Mouse (Mus musculus): ENCODE measurements around the gene Clic3. TPM values are rescaled to one million over a fixed set of nuclear protein-coding genes. Genes with fewer than 3 reads are reported as not detected.
"Not testable (repeated sequence)": the region's sequence is repeated elsewhere in the genome, so short reads cannot be mapped to it uniquely, and the experiment has no call there.

Clic3 gene
- not detected in 2 replicates for polyA plus RNA-seq (2011; ENCODE audit: insufficient read depth, insufficient read length, low replicate concordance, missing spikeins)

GRCm38 (mm10) chr2:25456205-25456953 is at the start of gene Clic3:
TSS of gene Clic3 (plus strand) at chr2:25456838.
- TF ChIP-seq POLR2A (IDR thresholded peaks at IDR 0.05; ENCODE audit: borderline replicate concordance, control insufficient read depth, low read depth, low read length): no peak
- no peak for TF ChIP-seq CTCF (IDR thresholded peaks at IDR 0.05; ENCODE audit: control insufficient read depth, insufficient read depth, low read length)
- WGBS: 75% methylated on average over 14 of the region's 14 CpGs

GRCm38 (mm10) chr2:25408908-25409307 is 47.7 kb upstream of the Clic3 start:
- H3K4me1 ChIP-seq (ENCODE audit: control insufficient read depth, insufficient read depth, low read length): no peaks in the 10 kb centered on the region
- WGBS: 82% methylated on average over 10 of the region's 10 CpGs
- no peak for TF ChIP-seq CTCF (IDR thresholded peaks at IDR 0.05; ENCODE audit: control insufficient read depth, insufficient read depth, low read length)
- no peak for TF ChIP-seq POLR2A (IDR thresholded peaks at IDR 0.05; ENCODE audit: borderline replicate concordance, control insufficient read depth, low read depth, low read length)
- no peak overlapping the region for H3K4me3 ChIP-seq (replicated peaks; ENCODE audit: control insufficient read depth, low read depth, low read length)
- no peak overlapping the region for H3K27ac ChIP-seq (ENCODE audit: control insufficient read depth, insufficient read depth, low read depth, low read length, poor library complexity)

More at GRCm38 (mm10) chr2:25456205-25456953, at the start of gene Clic3:
- Histone ChIP-seq H3K27ac (ENCODE audit: control insufficient read depth, insufficient read depth, low read depth, low read length, poor library complexity) (no peak within 1 kb of the TSS), H3K4me3 (replicated peaks; ENCODE audit: control insufficient read depth, low read depth, low read length) (no peak within 1 kb of the TSS), H3K4me1 (ENCODE audit: control insufficient read depth, insufficient read depth, low read length) (peaks cover 1% of the 10 kb centered on the region; the same call in 1 of the 2 replicates)

GRCm38 (mm10) chr2:25413436-25413835 is 43.2 kb upstream of the Clic3 start:
- H3K27ac ChIP-seq (ENCODE audit: control insufficient read depth, insufficient read depth, low read depth, low read length, poor library complexity); H3K4me1 ChIP-seq (ENCODE audit: control insufficient read depth, insufficient read depth, low read length); H3K4me3 ChIP-seq (replicated peaks; ENCODE audit: control insufficient read depth, low read depth, low read length): not testable (repeated sequence)

- H3K27ac ChIP-seq (ENCODE audit: control insufficient read depth, insufficient read depth, low read depth, low read length, poor library complexity): no peak overlapping the region
- TF ChIP-seq POLR2A (IDR thresholded peaks at IDR 0.05; ENCODE audit: borderline replicate concordance, control insufficient read depth, low read depth, low read length) (no peak), CTCF (IDR thresholded peaks at IDR 0.05; ENCODE audit: control insufficient read depth, insufficient read depth, low read length) (no peak)
- 44% methylated on average over 3 of the region's 3 CpGs for WGBS
- no peak overlapping the region for H3K4me3 ChIP-seq (replicated peaks; ENCODE audit: control insufficient read depth, low read depth, low read length)
- H3K4me1 ChIP-seq (ENCODE audit: control insufficient read depth, insufficient read depth, low read length): no peaks in the 10 kb centered on the region; the same call in 1 of the 2 replicates
These were observed 39.2 kb upstream of the Clic3 start for GRCm38 (mm10) chr2:25417426-25417825.

GRCm38 (mm10) chr2:25421896-25422295 is 34.7 kb upstream of the Clic3 start:
- 30% methylated on average over 3 of the region's 3 CpGs for WGBS
- Histone ChIP-seq H3K4me1 (ENCODE audit: control insufficient read depth, insufficient read depth, low read length) (no peaks in the 10 kb centered on the region; the same call in 1 of the 2 replicates), H3K27ac (ENCODE audit: control insufficient read depth, insufficient read depth, low read depth, low read length, poor library complexity) (peak overlapping the region; percentile 95), H3K4me3 (replicated peaks; ENCODE audit: control insufficient read depth, low read depth, low read length) (no peak overlapping the region)
- TF ChIP-seq POLR2A (IDR thresholded peaks at IDR 0.05; ENCODE audit: borderline replicate concordance, control insufficient read depth, low read depth, low read length) (no peak), CTCF (IDR thresholded peaks at IDR 0.05; ENCODE audit: control insufficient read depth, insufficient read depth, low read length) (peak; percentile 54)

- H3K27ac ChIP-seq (ENCODE audit: control insufficient read depth, insufficient read depth, low read depth, low read length, poor library complexity): peak within 1 kb of the TSS; percentile 95
- TF ChIP-seq POLR2A (IDR thresholded peaks at IDR 0.05; ENCODE audit: borderline replicate concordance, control insufficient read depth, low read depth, low read length) (peak; percentile 70; the same call in 1 of the 2 replicates), CTCF (IDR thresholded peaks at IDR 0.05; ENCODE audit: control insufficient read depth, insufficient read depth, low read length) (no peak)
- 3% methylated on average over 17 of the region's 17 CpGs for WGBS
- H3K4me3 ChIP-seq (replicated peaks; ENCODE audit: control insufficient read depth, low read depth, low read length): peak within 1 kb of the TSS; percentile 36
- H3K4me1 ChIP-seq (ENCODE audit: control insufficient read depth, insufficient read depth, low read length): no peaks in the 10 kb centered on the region; the same call in 1 of the 2 replicates
These were observed 33.8 kb upstream of the Clic3 start, which contains the start of gene Fut7 for GRCm38 (mm10) chr2:25422587-25423410. TSS of gene Fut7 (plus strand) at chr2:25423267.

- Histone ChIP-seq H3K27ac (ENCODE audit: control insufficient read depth, insufficient read depth, low read depth, low read length, poor library complexity) (peak overlapping the region; percentile 95), H3K4me1 (ENCODE audit: control insufficient read depth, insufficient read depth, low read length) (no peaks in the 10 kb centered on the region; the same call in 1 of the 2 replicates), H3K4me3 (replicated peaks; ENCODE audit: control insufficient read depth, low read depth, low read length) (peak overlapping the region; percentile 17)
- no peak for TF ChIP-seq CTCF (IDR thresholded peaks at IDR 0.05; ENCODE audit: control insufficient read depth, insufficient read depth, low read length)
- no peak for TF ChIP-seq POLR2A (IDR thresholded peaks at IDR 0.05; ENCODE audit: borderline replicate concordance, control insufficient read depth, low read depth, low read length)
- 31% methylated on average over 1 of the region's 1 CpGs for WGBS
These were observed 33.0 kb upstream of the Clic3 start for GRCm38 (mm10) chr2:25423626-25424025.

- TF ChIP-seq POLR2A (IDR thresholded peaks at IDR 0.05; ENCODE audit: borderline replicate concordance, control insufficient read depth, low read depth, low read length) (no peak), CTCF (IDR thresholded peaks at IDR 0.05; ENCODE audit: control insufficient read depth, insufficient read depth, low read length) (no peak)
- H3K4me1 ChIP-seq (ENCODE audit: control insufficient read depth, insufficient read depth, low read length): no peaks in the 10 kb centered on the region; the same call in 1 of the 2 replicates
- 53% methylated on average over 27 of the region's 27 CpGs for WGBS
- no peak overlapping the region for H3K4me3 ChIP-seq (replicated peaks; ENCODE audit: control insufficient read depth, low read depth, low read length)
- H3K27ac ChIP-seq (ENCODE audit: control insufficient read depth, insufficient read depth, low read depth, low read length, poor library complexity): no peak overlapping the region
These were observed 31.2 kb upstream of the Clic3 start for GRCm38 (mm10) chr2:25425481-25425880.

Data from bone marrow, adult 2 months (tissue).